Mouse (Mus musculus): ENCODE measurements around the gene Mfsd2a.

Gene Mfsd2a

GRCm38 (mm10) chr4:122979826-122980225 lies 18.8 kb upstream of the Mfsd2a start:
- DNase-seq (ENCODE audit: low spot score in 2 of 2), result no peak

- no peak for DNase-seq (ENCODE audit: low spot score in 2 of 2)
Observed at GRCm38 (mm10) chr4:122978850-122979249, 17.9 kb upstream of the Mfsd2a start.

GRCm38 (mm10) chr4:122976885-122977284 lies 15.9 kb upstream of the Mfsd2a start:
- no peak for DNase-seq (ENCODE audit: low spot score in 2 of 2)

GRCm38 (mm10) chr4:122974976-122975520 lies 14.1 kb upstream of the Mfsd2a start:
- no peak for DNase-seq (ENCODE audit: low spot score in 2 of 2)

DNA sequence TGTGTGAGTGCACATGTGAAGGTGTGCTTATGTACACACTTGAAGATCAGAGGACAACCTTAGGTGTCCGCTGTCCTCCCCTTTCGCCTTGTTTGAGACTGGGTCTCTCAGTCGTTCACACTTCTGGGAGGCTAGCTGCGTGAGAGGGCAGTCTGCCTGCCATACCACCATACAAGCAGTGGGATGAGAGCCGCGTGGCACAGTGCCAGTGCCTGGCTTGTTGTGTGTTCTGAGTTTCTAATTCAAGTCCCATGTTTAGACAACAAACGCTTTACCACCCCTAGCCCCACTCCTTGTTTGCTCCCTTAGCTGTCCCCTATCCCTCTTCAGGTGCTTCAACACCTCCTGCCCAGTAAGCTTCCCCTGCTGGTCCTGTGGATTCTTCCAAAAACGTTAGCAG lies 11.1 kb upstream of the Mfsd2a start:
- DNase-seq (ENCODE audit: low spot score in 2 of 2), result no peak

DNA sequence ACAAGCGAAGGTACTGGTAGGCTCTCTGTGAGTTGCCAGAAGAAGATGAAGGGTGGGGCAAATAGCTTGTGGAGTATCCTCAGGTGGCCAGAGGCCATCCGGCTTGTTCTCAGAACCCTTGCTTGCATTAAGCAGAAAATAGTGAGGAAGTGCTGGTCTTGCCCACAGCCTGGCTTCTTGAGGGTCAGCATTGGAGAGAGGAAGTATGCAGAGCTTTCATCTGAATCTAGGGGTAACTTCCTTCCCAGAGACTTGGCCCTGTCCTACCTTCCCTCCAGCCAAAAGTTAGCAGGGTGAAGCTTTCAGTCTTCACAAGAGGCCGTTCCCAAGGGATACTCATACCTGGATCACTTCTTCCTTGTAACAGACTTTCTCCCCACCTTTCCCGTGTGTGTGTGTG lies 10.7 kb upstream of the Mfsd2a start:
- DNase-seq (ENCODE audit: low spot score in 2 of 2), result no peak

DNA sequence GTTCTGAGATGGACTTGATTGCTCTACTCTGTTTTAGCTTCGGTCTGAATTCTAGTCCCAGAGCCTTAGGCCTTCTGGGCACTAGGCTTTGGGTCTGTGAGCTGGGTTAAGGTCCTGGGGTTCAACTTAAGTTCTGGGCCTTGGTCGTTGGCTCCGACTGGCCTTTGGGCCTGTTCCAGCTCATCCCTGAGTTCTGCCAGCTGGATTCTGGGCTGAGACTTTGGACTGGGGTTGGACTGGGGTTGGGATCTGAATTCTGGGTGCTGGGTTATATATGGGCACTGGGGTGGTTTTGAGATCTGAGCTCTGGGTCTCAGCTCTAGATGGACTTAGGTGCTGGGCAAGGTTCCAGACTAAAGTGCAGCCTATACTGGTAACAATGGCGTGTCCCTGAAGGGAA lies 10.2 kb upstream of the Mfsd2a start:
- no peak for DNase-seq (ENCODE audit: low spot score in 2 of 2)

GRCm38 (mm10) chr4:122968106-122968505 lies 7.1 kb upstream of the Mfsd2a start:
- no peak for DNase-seq (ENCODE audit: low spot score in 2 of 2)

GRCm38 (mm10) chr4:122962751-122963150 lies 1.8 kb upstream of the Mfsd2a start:
- DNase-seq (ENCODE audit: low spot score in 2 of 2), result no peak

- DNase-seq (ENCODE audit: low spot score in 2 of 2), result no peak
Observed at GRCm38 (mm10) chr4:122961589-122961988, 601 bp upstream of the Mfsd2a start.

- no peak for DNase-seq (ENCODE audit: low spot score in 2 of 2)
Observed at GRCm38 (mm10) chr4:122960321-122961099, 478 bp downstream of the Mfsd2a start.

DNA sequence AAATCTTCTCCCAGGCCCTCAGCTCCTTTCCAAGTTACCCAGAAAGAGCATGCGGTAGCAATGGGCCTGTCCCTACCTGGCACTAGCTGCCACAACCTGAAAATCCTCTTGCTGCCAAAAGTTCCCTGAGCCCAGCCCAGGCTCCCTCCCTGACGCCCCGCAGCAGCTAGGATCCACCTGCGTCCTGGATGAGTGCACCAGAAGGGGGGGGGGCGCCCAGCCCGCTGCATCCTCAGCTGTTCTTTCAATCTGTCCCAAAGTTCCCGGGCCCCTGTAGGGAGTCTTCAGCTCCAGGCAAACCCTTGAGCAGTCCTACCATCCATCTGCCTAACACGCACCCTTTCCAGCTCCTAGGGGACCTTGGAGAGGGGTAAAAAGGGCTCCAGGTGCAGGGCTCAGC lies 1.2 kb downstream of the Mfsd2a start:
- DNase-seq (ENCODE audit: low spot score in 2 of 2), result no peak

- no peak for DNase-seq (ENCODE audit: low spot score in 2 of 2)
Observed at GRCm38 (mm10) chr4:122958491-122959031, 2.4 kb downstream of the Mfsd2a start.

DNA sequence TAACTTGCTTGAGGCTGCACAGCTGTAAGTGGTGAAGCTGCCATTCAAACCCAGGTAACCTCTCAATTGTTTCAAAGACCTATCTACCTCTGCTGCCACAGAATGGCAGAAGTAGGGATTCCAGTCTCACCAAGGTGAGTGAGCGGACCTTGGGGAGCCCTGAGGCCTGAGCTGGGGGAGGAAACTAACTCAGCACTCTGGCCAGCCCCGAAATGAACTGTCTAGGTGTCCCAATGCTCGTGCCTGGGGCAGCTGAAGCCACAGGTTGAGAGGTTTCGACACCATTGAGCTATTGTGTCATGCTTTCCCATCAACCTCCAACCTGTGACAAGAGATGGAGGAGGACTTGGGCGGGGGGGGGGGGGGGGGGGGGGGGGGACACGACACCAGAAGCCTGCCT lies 4.7 kb downstream of the Mfsd2a start:
- no peak for DNase-seq (ENCODE audit: low spot score in 2 of 2)

DNA sequence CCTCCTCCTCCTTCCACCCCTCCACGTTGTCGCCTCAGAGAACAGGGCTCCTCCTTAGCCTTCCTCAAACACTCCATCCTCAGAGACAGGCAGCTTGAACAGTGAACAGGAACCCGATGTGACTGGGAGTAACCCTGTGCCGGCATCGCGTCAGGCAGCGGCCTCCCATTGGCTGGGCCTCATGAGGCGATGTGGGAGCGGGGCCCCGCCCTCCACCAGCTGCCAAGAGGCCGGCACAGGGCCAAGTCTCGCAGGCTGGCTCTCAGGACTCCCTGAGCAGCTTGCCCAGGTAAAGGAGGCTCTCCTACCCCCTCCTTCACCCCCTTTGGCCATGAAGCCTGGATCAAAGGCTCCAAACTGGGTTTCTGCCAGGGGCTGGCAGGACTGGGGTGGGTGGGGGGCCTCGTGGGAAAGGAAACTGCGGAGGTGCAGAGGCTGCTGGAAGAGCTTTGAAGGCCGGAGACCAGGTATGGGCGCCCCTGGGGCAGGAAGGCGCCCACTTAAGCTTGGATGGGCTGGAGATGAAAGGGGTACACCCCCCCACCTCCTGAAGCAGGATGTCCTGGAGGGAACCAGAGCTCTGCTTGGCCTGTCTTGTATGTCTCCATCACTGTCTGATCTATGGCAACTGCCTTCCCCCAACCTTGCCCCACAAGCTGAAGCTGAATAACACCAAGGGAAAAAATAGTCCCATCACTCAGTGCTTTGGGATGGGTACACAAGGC lies 5.4 kb downstream of the Mfsd2a start:
- peak; percentile 80 to 90 for DNase-seq (ENCODE audit: low spot score in 2 of 2)

- no peak for DNase-seq (ENCODE audit: low spot score in 2 of 2)
Observed at GRCm38 (mm10) chr4:122954680-122955411, 6.1 kb downstream of the Mfsd2a start.

DNA sequence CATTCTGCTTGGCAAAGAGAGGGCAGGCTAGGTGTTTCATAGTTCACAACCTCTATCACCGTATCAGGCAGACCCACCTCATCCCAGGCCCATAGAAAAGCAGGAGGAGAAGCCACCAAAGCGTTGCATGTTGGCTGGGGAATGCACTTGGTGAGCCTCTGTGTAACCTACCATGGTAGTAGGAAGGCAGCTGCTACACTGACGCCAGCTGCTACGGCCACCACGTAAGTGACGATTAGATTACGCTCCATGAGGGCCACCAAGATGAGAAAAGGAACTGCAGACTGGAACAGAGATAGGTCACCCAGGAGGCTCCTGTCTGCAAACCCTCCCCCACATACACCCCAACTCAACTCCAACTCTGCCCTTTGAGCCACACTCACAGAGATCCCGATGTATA lies 11.9 kb downstream of the Mfsd2a start:
- no peak for DNase-seq (ENCODE audit: low spot score in 2 of 2)

GRCm38 (mm10) chr4:122947223-122947622 lies 13.8 kb downstream of the Mfsd2a start:
- DNase-seq (ENCODE audit: low spot score in 2 of 2), result no peak

DNA sequence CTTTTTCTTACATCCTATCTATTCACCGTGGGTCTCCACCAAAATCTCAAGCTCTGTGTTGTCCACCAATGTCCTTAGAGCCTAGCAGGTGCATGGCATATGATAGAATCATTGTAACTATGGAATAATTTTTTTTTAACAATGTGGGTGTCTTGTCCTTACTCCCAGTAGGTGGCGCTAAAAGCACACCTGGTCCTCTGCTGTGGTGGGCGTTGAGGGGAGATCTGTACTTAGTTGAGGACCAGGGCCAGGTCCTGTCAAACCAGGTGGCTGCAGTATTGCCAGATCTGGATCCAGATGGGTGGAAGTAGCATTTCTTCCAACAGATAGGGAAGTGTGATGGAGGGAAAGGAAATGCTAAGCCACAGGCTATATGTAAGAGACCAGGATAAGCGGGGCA lies 16.6 kb downstream of the Mfsd2a start:
- no peak for DNase-seq (ENCODE audit: low spot score in 2 of 2)

DNA sequence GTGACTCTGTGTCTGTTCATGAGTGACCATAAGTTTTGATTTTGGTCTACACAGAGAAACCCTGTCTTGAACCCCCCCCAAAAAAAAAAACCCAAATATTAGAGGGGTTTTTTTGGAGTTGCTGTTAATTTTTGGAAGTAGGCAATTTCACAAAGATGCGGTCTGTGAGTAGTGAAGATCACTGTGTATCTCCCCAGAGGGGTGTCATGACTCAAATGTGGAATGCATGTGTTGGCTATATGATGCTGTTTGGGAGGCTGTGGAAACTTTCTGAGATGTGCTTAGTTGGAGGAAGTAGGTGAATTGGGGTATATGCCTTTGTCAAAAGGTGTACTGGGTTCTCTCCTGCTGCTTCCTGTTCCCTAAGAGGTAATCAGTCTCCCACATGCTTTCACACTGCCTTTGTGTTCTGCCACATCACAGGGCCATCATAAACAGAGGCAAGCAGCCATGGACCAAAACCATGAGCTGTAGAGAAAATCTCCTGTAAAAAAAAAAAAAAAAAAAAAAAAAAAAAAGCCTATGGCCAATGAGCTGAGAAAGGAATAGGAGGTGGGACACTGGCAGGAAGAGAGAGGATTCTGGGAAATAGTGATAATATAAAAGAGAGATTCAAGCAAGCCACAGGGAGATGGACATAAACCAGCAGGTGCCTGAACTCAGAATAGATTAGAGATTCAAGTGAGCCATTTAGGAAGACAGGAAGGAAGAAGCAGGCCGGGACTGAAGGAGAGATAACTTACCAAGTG lies 21.8 kb downstream of the Mfsd2a start:
- no peak for DNase-seq (ENCODE audit: low spot score in 2 of 2)

- no peak for DNase-seq (ENCODE audit: low spot score in 2 of 2)
Observed at GRCm38 (mm10) chr4:122937489-122937888, 23.5 kb downstream of the Mfsd2a start.
